Mouse (Mus musculus): Measurements from ENCODE around the gene Olfr1480. TPM values are rescaled to one million over a fixed set of nuclear protein-coding genes. Genes with fewer than 3 reads are reported as not detected.

The Olfr1480 gene
- not detected in 2 replicates for polyA plus RNA-seq (2012; rRNA removed)

DNA sequence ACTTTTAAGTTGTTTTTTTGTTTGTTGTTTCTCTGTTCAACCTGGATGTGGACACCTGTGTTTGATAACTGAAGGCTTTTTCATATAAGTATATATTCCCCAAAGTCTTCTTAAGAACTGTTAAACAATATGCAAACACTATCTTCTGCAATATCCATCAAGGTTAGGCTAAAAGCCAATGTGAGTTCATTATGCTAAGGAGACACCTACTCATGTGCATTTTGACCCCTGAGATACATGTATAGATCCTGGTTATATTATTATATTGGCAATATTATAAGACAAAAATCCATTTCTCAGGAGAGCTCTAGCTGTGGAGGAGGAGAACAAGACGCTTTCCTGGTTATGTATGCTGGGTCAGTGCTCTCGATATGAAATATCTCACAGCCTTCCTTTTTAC, at the start of gene Olfr1480:
Olfr1480 (plus strand) TSS at position 301 of the 400 bp plus-strand sequence.
- no peak for DNase-seq
- no peaks in the 10 kb centered on the region for H3K4me1 ChIP-seq (ENCODE audit: control insufficient read depth, insufficient read depth, low read length)
- TF ChIP-seq POLR2A (IDR thresholded peaks at IDR 0.05; ENCODE audit: borderline replicate concordance, extremely low read depth, low read depth, low read length) (no peak), CTCF (IDR thresholded peaks at IDR 0.05; ENCODE audit: insufficient read depth, low read length) (no peak)
- H3K4me3 ChIP-seq (replicated peaks; ENCODE audit: extremely low read depth, low read depth, low read length): no peak within 1 kb of the TSS
- WGBS: 69% methylated on average over 2 of the region's 2 CpGs

DNA sequence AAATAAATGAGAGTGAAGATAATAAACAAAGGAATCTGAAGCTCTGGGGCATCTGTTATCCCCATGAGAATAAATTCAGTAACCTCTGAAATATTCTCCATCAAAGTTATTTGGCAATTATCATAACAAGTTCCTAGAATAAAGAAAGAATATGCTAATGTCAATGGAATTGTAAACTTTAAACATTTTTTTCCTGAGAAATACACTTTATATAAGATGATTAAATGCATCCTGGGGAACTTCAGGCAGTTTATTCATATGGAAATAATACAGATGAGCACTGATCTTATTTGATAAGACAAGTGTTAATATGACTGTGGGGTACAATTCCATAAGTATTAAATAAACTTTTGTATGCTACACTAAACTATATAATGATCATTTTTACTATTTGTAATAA, 47.6 kb upstream of the Olfr1480 start, which contains the start of gene Olfr1475:
Olfr1475 (minus strand) TSS at position 101 of the 400 bp plus-strand sequence.
- DNase-seq: no peak

GRCm38 (mm10) chr19:13500246-13500645, 27.5 kb upstream of the Olfr1480 start, which contains the start of gene Olfr1477:
Gene Olfr1477 (plus strand): TSS chr19:13500546.
- no peak for TF ChIP-seq POLR2A (IDR thresholded peaks at IDR 0.05; ENCODE audit: borderline replicate concordance, extremely low read depth, low read depth, low read length)
- no peak for TF ChIP-seq CTCF (IDR thresholded peaks at IDR 0.05; ENCODE audit: insufficient read depth, low read length)
- H3K4me3 ChIP-seq (replicated peaks; ENCODE audit: extremely low read depth, low read depth, low read length): no peak within 1 kb of the TSS
- no peak for DNase-seq
- 66% methylated on average over 3 of the region's 3 CpGs for WGBS
- H3K4me1 ChIP-seq (ENCODE audit: control insufficient read depth, insufficient read depth, low read length): no peaks in the 10 kb centered on the region

More for the DNA sequence above, 47.6 kb upstream of the Olfr1480 start, which contains the start of gene Olfr1475:
- Histone ChIP-seq H3K4me3 (replicated peaks; ENCODE audit: extremely low read depth, low read depth, low read length) (no peak within 1 kb of the TSS), H3K4me1 (ENCODE audit: control insufficient read depth, insufficient read depth, low read length) (no peaks in the 10 kb centered on the region)
- TF ChIP-seq CTCF (IDR thresholded peaks at IDR 0.05; ENCODE audit: insufficient read depth, low read length) (no peak), POLR2A (IDR thresholded peaks at IDR 0.05; ENCODE audit: borderline replicate concordance, extremely low read depth, low read depth, low read length) (no peak)

Other genes with a start within 250 kb of the Olfr1480 start
- not detected in 2 replicates for gene Olfr1465, start 212.4 kb upstream of the Olfr1480 start, polyA plus RNA-seq (2012; rRNA removed)
- gene Olfr1466, start 189.1 kb upstream of the Olfr1480 start, polyA plus RNA-seq (2012; rRNA removed): not detected in 2 replicates
- gene Olfr1467, start 165.7 kb upstream of the Olfr1480 start, polyA plus RNA-seq (2012; rRNA removed): not detected in 2 replicates
- gene Olfr1469, start 120.1 kb upstream of the Olfr1480 start, polyA plus RNA-seq (2012; rRNA removed): not detected in 2 replicates
- gene Olfr1471, start 84.5 kb upstream of the Olfr1480 start, polyA plus RNA-seq (2012; rRNA removed): not detected in 2 replicates
- not detected in 2 replicates for gene Olfr1472, start 71.8 kb upstream of the Olfr1480 start, polyA plus RNA-seq (2012; rRNA removed)
- gene Olfr1474, start 58.3 kb upstream of the Olfr1480 start, polyA plus RNA-seq (2012; rRNA removed): not detected in 2 replicates
- gene Olfr1475, start 47.7 kb upstream of the Olfr1480 start, polyA plus RNA-seq (2012; rRNA removed): not detected in 2 replicates
- not detected in 2 replicates for gene Olfr1477, start 27.4 kb upstream of the Olfr1480 start, polyA plus RNA-seq (2012; rRNA removed)
- gene Olfr1484, start 55.6 kb downstream of the Olfr1480 start, polyA plus RNA-seq (2012; rRNA removed): not detected in 2 replicates
- gene Olfr1487, start 89.5 kb downstream of the Olfr1480 start, polyA plus RNA-seq (2012; rRNA removed): not detected in 2 replicates
- gene Olfr1489, start 103.7 kb downstream of the Olfr1480 start, polyA plus RNA-seq (2012; rRNA removed): not detected in 2 replicates
- not detected in 2 replicates for gene Olfr1490, start 123.2 kb downstream of the Olfr1480 start, polyA plus RNA-seq (2012; rRNA removed)
- gene Olfr1491, start 169.4 kb downstream of the Olfr1480 start, polyA plus RNA-seq (2012; rRNA removed): not detected in 2 replicates
- gene Olfr1493-ps1, start 195.4 kb downstream of the Olfr1480 start, polyA plus RNA-seq (2012; rRNA removed): not detected in 2 replicates
- gene Olfr1494, start 211.8 kb downstream of the Olfr1480 start, polyA plus RNA-seq (2012; rRNA removed): not detected in 2 replicates
- gene Olfr1495, start 236.7 kb downstream of the Olfr1480 start, polyA plus RNA-seq (2012; rRNA removed): not detected in 2 replicates
- not detected in 2 replicates for gene Olfr1496, start 250.0 kb downstream of the Olfr1480 start, polyA plus RNA-seq (2012; rRNA removed)

All from lung, adult 2 months (tissue).